Mouse (Mus musculus): ENCODE measurements around the gene Tgfbr2.

Gene Tgfbr2

DNA sequence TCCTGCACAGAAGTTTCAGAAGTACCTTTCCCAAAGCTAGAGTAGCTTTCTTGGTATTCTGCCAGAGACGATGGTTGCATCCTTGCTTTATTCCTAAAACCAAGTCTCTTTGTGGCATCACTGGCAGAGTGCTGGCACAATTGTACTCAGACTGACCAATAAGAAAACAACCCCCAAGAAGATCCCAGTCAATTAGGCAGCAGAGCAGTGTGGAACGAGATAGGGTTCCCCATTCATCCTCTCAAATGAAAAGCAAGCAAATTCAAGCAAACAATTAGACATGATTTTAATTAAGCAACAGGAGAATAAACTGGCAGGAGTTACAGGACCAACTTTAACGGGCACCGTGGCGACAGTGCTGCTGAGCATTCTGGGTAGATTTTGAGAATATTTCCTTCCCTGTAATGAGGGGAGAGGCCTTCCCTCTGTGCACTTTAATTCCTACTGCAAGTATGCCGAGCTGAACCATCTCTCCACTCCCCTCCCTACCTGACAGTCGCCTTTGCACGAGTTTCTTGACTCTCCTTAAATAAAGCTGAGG, 56.8 kb downstream of the Tgfbr2 start:
- intact Hi-C loops (cut with DNase I): no loop called here

DNA sequence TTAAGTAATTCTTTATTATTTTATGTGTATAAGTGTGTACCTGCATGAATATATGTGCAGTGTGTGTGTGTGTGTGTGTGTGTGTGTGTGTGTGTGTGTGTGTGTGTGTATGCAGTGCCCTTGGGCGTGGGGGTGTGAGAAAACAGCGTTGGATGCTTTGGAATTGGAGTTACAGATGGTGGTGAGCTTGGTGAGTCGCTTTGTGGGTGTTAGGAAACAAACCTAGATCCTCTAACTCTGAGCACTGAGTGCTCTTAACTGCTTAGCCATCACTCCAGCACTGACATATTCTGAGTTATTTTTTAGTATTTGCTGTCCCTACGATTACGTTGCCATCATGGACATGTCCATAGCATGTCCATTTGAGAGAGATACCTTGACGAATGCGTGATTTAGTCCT, 59.3 kb downstream of the Tgfbr2 start:
- intact Hi-C loops (cut with DNase I): no loop called here

DNA sequence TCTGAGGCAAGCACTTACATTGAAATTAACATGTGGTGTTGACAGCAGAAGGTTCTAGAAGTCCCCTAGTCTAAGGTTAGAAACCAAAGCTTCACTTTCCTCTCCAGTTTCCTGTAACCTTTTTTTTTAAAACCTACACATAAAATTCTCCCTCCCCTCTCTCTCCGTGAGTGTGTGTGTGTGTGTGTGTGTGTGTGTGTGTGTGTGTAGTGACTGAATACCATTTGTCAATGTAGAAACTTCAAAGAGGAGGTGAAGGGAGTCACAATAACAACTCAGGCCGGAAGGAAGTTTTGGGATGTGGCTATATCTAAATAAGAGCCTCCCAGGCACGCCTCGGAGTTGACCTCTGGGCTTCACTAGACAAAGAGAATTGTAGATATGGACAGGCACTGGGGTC, 60.8 kb downstream of the Tgfbr2 start:
- intact Hi-C loops (cut with DNase I): no loop called here

DNA sequence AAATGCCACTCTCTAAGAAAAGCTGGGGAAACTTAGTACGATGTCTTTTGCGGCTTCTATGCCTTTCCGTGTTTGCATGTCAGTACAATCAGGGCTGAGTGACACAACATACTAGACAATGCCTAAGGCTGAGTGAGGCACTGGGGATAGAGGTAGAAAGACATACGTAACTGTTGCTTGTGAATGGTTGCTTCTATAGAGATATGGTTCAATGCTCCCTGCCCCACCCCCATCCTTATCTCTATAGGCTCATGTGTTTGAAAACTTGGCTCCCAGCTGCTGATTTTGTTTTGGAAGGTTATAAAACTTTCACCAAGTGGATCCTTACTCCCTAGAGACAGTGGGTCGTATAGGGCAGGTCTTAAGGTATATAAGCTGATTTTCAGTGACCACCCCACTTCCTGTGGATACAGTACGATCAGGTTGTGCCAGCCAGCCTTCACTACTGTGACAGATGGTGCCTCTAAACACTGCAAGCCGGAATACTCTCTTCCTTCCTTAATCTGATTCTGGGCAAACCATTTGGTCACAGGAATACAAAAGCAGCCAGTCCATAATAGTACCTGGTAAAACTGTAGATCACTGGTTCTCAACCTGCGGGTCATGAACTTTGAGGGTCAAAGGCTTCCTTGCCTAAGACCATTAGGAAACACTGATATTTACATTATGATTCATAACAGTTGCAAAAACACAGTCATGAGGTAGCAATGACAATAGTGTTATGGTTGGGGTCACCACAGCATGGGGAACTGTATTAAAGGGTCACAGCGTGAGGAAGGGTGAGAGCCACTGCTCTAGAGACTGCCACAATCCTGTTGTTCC, 63.8 kb downstream of the Tgfbr2 start:
- intact Hi-C loops (cut with DNase I): no loop called here

DNA sequence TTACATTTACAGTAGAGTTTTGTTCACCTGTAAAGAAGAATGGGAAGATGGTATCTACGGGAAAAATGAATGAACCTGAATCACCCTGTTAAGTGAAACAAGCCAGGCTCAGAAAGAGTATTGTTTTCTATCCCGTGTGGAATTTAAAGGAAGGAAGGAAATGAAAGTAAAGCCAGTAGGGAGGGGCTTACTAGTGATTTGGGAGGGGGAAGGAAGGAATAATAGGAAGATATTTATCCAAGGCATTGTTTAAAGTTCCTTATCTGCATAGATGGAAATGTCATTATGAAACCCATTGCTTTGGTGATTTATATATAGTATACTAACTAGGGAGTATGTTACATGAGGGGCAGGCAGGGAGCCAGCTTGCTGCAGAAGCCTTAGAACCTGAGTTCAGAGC, 66.4 kb downstream of the Tgfbr2 start:
- intact Hi-C loops (cut with DNase I): no loop called here

DNA sequence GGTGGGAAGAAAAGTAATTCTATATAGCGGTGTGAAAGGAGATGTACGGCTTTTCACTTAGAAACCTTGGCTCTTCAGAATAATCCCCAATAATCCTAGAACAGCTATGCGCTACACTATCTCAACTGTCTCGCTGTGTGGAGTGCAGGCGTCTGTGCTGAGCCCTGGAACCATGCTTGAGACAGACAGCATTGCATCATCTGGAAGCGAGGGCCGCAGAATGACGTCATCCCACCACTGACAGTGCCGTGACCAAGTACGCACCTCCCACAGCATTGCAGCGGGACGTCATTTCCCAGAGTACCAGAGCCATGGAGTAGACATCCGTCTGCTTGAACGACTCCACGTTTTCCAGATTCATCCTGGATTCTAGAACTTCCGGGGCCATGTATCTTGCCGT, 70.4 kb downstream of the Tgfbr2 start:
- intact Hi-C loops (cut with DNase I): no loop called here

DNA sequence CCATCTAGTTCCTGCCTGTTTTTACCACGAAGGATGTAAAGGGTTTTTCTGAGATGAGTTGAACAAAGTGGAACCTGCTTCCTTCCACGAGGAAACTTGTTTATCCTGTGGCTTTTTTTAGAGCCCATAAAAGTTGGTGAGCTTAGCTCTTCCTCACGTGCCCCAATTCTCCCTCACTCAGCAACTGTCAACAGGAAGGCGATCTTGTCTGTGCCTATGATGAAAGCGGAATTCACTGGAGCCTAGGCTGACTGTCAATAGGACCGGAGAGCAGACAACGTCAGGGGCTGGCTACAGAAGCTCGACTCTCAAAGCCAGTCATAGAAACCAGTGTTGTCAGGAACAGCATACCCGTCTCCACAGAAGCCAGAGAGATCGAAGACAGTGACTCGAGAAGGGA, 73.3 kb downstream of the Tgfbr2 start:
- intact Hi-C loops (cut with DNase I): no loop called here

DNA sequence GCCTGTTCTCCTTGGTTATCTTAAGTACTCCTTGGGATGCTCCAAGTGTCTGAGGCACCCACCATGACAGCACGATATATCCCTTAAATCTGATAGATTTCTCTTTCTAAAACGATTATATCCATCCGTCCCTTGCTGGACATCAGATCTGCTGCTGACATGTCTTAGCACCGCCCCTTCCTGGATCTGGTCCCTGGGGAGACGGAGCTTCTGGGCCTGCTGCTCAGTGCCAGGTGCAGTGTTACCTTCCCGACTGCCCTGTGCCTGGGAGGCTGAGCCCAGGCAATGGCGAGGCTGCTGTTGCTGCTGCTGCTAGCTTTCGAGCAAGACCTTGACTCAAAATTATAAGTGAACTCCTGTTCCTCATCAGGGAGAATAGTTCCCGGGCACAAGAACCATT, 75.1 kb downstream of the Tgfbr2 start:
- intact Hi-C loops (cut with DNase I): no loop called here

DNA sequence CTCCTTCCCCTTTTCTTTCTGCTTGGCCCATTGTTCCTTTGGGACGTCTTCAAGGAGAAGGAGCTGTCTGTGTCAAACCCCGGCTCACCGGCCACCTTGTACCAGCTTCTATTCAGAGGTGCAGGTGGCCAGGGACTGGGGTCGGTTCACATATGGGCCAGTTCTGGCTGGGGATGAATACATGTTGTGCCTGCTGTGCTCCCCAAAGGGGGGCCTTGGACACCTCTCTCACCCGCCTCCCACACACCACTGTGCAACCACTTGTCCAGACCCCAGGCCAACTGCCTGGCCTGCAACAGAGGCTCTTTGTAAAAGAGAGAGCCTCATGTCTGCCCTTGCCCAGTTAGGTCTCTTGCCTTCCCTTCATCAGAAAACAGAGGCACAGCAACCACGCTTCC, 75.6 kb downstream of the Tgfbr2 start:
- intact Hi-C loops (cut with DNase I): no loop called here

DNA sequence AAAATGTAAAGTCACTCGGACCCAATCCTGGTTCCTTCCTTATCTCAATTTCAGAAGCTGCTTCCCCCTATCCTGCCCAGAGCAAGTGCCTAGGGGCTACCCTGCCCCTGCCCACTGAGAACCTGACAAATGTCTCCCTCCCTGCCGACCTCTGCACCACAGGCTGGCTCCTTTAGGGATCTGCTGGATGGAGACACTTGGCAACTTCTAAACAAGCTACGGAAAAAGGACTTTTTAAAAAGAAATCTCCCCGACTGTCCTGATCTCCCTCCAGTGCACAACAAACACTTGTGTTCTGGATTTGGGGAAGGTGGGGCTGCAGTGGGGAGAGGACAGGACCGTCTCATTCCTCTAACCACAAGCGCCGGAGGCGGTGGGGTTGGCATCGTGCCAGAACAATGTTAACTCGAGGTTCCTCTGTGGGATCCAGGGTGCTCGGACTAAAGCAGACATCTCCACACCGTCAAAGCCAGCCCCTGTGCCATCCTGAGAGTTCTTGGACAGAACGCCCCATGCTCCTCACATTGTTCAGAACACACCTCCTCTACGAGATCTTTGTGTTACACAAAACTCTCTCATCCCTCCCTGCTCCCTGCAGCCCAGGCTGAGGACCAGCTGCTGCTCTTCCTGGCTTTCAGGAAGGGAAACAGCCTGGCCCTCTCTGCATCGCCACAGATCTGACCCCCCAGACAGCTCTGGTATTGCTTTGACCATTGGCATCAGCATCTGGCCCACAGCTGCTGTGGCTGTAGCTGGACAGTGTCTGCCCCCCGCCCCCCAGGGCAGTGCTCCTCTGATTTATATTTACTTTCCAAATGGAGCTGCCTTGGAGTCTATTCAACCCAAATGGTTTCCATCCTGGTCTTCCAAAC, 76.2 kb downstream of the Tgfbr2 start:
- intact Hi-C loops (cut with DNase I): no loop called here

DNA sequence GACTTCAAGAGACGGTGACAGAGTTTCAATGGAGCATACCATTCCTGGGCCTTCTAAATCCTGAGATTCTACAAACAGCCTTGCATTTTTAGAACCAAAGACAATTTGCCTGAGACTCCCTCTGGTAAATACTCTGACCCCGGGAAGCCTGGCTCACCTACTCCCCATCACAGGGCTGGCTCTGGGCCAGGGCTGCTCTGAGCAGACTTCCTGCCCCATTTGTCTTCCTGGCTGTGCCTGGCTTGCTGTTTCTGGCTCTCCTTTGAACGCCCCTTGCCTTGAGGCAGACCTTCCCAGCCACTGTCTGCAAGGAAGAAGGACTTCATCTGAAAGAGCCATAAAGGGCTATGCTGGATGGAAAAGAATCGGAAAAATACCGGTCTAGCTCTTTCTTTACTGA, 83.2 kb downstream of the Tgfbr2 start:
- intact Hi-C loops (cut with DNase I): no loop called here

DNA sequence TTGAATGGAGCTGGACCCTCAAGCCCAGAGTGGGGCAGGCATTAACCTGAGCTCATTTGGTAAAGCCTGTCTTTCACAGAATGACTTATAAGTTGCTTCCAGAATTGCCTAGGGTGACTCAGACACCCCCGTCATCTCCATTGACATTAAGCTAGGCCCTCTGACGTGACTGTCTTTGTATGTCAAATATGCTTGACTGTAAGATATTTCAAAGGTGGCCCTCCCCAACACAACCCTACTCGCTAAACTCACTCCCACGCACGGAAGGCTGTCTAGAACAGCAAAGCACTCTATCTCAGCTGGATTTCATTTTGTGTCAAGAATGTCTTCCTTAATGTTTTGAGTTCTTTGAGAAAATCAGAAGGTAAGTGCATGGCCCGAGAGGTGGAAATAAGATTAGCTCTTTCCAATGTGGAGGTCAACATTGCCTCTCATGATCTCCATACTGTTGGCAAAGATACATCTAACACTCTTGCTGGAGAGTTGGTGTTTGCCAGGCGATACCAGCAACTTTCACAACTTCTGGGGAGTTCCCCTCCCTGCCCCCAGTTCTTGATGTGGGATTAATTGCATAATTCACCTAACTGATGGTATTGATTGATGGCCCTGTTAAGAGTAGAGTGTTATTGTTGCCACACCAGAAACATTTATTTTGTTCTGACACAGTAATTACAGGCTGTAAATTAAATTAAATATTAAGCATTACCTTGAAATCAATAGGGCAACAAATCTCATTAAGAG, 83.9 kb downstream of the Tgfbr2 start:
- intact Hi-C loops (cut with DNase I): no loop called here

DNA sequence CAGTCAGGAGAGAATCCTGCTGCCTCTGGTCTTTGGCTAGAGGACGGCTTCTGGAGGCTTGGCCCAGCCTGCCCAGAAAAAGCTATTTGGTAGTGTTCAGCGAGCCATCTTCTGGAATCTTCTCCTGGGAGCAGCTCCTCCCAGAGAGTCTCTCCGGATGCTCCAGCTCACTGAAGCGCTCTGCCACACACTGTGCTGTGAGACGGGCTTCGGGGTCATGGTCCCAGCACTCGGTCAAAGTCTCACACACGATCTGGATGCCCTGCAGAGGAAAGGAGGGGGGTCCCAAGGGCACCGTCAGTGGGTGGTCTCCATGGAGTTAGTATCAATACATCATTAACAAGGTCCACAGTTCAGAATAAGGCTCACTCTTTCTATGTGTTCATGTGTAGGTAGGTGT, 84.9 kb downstream of the Tgfbr2 start:
- intact Hi-C loops (cut with DNase I): no loop called here

DNA sequence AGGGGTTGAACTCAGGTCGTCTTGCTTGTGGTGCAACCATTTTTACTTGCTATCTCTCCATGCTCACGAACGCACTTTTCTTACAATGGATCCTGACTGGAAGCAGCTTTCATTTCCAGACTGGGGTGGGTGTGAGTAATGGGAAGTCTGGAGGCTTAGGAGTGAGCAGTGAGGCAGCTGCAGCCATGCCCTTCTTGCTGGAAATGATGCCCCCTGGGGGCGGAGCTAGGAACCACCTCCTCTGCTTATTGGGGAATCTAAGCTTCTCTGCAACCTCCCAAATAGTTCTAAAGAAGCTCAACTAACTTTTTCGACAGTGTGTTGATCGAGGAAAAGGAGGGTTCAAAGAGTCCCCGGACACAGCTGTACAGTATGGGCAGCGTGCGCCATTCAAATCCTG, 86.2 kb downstream of the Tgfbr2 start:
- intact Hi-C loops (cut with DNase I): loop anchor here (5.0 kb wide), 2 partner anchors 248 to 298 kb away; no protein-coding TSS in a partner anchor

DNA sequence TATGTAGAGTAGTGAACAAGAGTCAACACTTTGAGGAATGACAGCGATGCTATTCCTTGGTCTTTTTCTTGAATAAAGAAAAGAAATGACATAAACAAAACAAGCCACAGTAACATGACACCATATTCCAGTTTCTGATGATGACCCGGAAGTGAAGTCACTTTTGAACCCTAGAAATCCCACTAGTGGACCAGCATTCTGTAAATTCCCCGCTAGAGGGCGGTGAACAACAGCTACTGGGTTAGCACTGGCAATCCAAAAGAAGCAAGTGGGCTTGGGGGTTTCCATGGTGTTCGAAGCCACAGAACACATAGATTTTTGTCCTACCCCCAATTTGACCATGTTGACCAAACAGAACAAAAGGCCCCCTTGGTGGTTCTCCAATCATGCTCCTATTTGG, 87.3 kb downstream of the Tgfbr2 start:
- intact Hi-C loops (cut with DNase I): loop anchor here (5.0 kb wide), 2 partner anchors 249 to 299 kb away; no protein-coding TSS in a partner anchor

DNA sequence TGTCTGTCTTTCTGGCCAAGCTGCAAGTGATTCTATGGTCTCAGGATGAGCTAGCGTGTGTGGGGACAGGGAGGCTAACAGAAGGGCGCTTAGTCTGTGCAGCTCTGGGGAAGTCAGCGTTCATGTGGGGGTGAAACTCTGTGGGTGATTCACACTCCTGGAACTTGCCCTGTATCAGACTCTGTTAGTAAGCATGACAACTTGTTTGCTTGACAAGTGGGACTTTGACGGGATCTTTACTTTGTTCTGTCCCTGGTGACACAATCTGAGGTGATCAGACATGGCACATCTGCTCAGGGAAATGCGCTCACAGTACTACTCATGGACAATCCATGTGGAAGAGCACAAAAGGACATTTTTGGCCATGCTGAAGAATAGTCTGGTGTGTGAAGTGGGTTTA, 87.9 kb downstream of the Tgfbr2 start:
- intact Hi-C loops (cut with DNase I): loop anchor here (5.0 kb wide), 2 partner anchors 250 to 300 kb away; no protein-coding TSS in a partner anchor

DNA sequence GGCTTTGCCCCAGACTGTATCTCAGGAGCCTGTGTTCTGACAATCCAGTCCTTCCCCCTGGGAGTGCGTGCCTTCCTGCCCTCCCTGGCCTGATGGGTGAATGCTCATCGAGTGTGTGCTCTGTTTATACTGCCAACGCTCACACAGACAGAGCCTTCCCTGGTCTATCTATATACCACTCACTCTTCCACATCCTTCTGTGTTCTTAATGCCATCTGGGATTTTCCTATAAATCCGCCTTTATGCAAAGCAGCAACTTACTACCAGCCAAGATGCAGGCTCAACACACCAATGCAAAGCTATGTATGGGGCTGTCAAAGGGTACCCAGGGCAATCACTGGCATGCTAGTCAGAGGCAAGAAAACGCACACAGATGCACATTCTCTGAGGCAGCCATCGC, 89.2 kb downstream of the Tgfbr2 start:
- intact Hi-C loops (cut with DNase I): loop anchor here (5.0 kb wide), 2 partner anchors 251 to 301 kb away; no protein-coding TSS in a partner anchor

DNA sequence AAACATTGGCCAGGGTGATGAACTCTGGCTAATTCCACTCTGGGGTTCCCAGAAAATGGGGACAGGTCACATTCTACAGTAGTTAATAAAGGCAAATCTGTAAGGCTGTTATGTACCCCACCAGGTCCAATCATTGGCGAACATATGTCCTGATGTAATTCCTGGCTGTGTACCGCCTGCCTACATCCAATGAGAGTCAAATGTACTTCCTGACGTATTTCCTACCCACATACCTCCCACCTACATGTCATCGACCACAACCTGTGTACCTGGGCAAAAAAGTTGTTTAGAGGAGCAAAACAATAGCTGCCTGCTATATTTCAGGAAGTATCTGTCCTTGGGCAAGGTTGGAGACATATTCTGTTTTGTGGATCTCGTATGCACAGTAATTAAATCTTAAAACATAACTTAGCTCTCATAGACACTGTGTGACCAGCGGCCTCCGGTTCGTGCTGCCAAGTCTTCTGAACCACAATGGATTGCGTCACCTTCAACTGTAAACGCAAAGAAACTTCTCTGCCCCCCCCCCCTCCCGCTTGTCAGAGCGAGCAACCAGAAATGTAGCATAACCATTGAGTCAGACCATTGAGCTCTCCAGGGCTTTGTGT, 90.7 kb downstream of the Tgfbr2 start:
- intact Hi-C loops (cut with DNase I): no loop called here

DNA sequence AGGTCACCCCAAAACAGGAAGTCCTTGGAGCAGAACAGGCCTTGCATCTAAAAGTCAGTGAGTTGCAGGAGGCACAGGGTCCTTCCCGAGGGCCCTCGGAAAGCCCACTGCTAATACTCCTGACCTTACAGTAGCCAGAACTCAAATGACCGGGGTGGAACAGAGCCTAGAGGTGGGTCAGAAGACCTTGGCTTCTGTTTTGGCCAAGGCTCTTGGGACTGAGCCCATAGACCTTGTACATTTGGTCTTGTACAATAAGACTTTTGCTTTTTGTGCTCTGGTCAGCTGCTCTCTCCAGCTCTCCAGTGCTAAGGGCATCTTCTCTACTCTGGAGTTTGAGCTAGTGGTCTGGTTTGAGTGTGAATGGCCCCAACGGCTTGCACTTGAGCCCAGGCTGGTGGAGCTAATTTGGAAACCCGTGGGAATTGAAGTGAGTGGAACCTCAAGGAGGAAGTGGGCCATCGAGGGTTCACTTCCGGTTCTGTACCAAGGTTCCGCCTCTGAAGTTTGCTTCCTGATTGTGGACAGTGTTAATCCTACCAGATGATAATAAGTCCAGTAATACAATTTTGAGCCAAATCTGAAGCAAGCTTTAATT, 91.3 kb downstream of the Tgfbr2 start:
- intact Hi-C loops (cut with DNase I): no loop called here

DNA sequence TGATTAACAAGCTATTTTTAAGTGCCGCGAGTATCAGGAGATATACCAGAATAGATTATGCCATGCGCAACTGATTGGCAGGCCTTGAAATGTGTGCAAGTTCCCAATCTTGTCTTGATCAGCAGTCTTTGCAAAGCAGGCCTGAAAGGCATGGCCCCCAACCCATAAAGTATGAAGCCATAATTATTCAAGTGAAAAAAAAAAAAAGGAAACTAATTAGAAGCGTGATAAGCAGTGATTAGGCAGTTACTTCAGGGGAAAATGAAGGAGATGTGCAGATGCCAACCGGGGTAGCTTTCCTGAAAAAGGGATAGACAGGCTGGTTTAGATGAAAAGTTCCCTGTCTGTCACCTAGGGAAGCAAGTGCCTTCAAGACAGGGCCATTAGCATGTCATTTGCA, 91.9 kb downstream of the Tgfbr2 start:
- intact Hi-C loops (cut with DNase I): no loop called here

DNA sequence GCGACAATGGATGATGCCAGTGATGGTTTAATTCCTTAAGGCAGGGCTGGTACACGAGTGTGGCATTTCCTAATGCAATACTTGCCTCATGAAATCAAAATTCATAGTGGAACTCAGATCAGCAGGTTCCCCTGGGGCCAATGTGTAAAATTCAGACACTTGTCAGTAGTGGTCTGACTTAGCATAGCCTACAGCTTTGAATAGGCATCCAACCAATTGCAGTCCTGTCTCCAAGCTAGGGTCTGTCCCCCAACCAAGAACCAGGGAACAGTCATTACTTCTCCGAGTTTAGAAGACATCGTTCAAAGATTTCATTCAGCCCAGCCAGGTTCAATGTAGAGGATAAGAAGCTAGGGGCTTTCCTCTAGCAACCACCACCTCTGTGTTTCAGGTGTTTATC, 93.4 kb downstream of the Tgfbr2 start:
- intact Hi-C loops (cut with DNase I): no loop called here
